Mouse (Mus musculus): Measurements from ENCODE around the gene Wfdc21.

DNA sequence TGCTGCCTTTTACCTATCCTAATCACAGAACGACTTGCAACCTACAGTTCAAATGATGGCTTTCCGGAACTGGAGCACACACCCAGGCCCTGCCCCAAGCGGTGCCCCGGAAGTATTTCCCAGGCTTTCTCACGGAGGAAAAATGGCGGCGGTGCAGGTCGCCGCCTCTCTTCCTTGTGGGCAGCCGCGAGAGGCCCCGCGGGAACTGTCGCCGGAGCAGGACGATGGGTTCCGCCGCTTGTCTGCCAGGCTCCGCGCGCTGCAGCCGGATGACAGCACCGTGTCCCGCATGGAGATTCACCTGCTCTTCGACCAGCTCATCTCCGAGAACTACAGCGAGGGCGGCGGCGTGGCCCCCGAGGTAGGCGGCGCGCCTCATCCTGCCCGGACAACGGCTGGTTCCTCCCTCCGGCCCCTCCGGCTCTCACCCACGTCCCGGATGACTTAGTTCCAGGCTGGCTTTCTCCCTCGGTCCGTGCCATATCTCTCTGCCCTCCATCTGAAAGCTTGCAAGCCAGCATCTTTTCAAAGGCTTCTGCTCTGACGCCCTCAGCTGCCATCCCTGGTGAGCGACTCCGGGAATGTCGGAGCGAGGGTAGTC lies 6.9 kb downstream of the Wfdc21 start, which contains the start of gene Heatr6:
- TF ChIP-seq CTCF (IDR thresholded peaks at IDR 0.05; ENCODE audit: extremely low read depth, insufficient read depth, low read length) (no peak), POLR2A (IDR thresholded peaks at IDR 0.05; ENCODE audit: extremely low read depth, insufficient read depth, low read length) (peak; percentile 61; the same call in 1 of the 2 replicates)
